Mouse (Mus musculus): ENCODE data around the gene Tgif2lx1. TPM values are rescaled to one million over a fixed set of nuclear protein-coding genes. Genes with fewer than 3 reads are reported as not detected.
"Not testable (repeated sequence)": the region's sequence is repeated elsewhere in the genome, so short reads cannot be mapped to it uniquely, and the experiment has no call there.

The Tgif2lx1 gene
- not detected in 2 replicates for polyA plus RNA-seq (2011; ENCODE audit: insufficient read depth, insufficient read length, low read depth, missing spikeins)

DNA sequence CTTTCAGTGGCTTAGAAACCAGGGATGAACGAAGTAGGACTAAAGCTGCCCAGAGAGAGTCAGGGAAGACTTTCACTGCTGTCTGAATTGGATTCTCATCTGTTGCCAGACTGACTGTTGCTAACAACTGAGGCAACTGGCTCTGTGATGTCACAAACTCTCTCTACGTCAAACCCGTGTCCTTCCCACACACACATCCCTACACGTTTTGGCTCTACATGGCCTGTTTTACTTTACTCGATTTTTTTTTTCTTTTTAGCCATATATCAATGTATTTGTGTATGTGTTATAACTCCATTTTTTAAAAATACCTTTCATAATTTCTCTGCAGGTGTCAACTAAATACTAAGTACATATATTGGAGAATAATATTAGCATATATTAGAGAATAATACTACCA, at the start of gene Tgif2lx1:
Tgif2lx1 (minus strand) TSS at position 101 of the 400 bp plus-strand sequence.
- H3K9me3 ChIP-seq (replicated peaks; ENCODE audit: control insufficient read depth, insufficient read depth, low read length, poor library complexity, severe bottlenecking); H3K27ac ChIP-seq (ENCODE audit: insufficient read depth, low read length); H3K27me3 ChIP-seq (ENCODE audit: control insufficient read depth, insufficient read depth, low read length, poor library complexity, severe bottlenecking); H3K4me1 ChIP-seq (ENCODE audit: control insufficient read depth, insufficient read depth, low read length); H3K4me3 ChIP-seq (ENCODE audit: low read depth, low read length); H3K9ac ChIP-seq (ENCODE audit: low read depth, poor library complexity, severe bottlenecking); H3K36me3 ChIP-seq (ENCODE audit: control insufficient read depth, insufficient read depth, low read length, poor library complexity, severe bottlenecking): not testable (repeated sequence)

Other genes starting within 250 kb of the Tgif2lx1 start
- gene Tgif2lx2, start 53.5 kb downstream of the Tgif2lx1 start, polyA plus RNA-seq (2011; ENCODE audit: insufficient read depth, insufficient read length, low read depth, missing spikeins): not detected in 2 replicates

Data from ES-Bruce4 (cell line).